Mouse (Mus musculus) brain, embryonic 14.5 days (tissue): ENCODE measurements around the gene Parvg.

Experiments used
- CTCF ChIP-seq: fragments of 200-500 bp; IDR thresholded peaks from 2 replicates; pipeline ENCODE4 v1.5.1; 2012; ENCODE audit warnings: inconsistent platforms, mild to moderate bottlenecking, moderate library complexity, borderline replicate concordance; ENCODE audit not compliant: insufficient read depth, insufficient read length; ENCODE audit errors: extremely low read depth
- POLR2A ChIP-seq: fragments of 200-500 bp; IDR thresholded peaks from 2 replicates; pipeline ENCODE4 v1.6.1; 2012; ENCODE audit warnings: mild to moderate bottlenecking, inconsistent platforms, borderline replicate concordance; ENCODE audit not compliant: poor library complexity, insufficient read depth, insufficient read length, severe bottlenecking; ENCODE audit errors: extremely low read depth

- TF ChIP-seq CTCF (no peak), POLR2A (no peak)
These were observed 17.1 kb downstream of the Parvg start for GRCm38 (mm10) chr15:84340926-84341325.
